Mouse (Mus musculus): ENCODE data around the gene Lrp5.

Lrp5 gene

DNA sequence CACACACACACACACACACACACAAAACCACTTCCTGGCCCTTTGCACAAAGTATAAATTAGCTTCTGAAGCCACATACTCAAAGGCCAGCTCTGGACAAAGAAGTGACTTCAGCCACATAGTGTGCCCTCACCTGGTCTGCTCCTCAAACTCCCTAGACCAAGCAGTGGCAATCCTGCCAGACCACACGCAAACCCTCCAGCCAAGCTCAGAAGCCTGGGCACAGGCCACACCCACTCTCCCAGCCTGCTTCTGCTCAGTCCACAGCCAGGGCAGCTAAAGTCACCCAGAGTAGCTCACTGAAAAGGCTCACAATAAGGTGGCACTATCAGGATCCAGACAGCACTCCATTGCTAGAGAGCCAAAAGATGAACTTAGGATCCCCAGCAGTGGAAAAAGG, 30.2 kb downstream of the Lrp5 start:
- DNase-seq (ENCODE audit: low spot score in 2 of 2), result no peak

DNA sequence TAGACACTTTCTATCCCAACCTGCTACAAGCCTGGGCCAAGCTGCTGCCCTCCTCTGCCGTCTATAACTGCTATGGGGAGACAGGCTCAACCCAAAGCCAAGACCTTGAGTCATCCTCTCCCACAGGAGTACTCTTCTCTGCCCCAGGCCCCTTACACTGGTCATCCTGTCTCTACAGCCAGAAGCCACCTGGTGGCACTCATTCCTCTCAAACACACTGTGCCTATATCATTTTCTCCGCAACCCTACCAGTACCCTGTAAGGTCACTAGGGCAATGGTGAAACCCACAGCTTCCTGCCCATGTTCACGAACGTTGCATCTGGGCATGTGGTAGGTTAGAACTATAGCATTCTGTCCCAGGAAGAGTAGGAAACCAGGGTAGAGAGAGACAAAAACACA, 31.4 kb downstream of the Lrp5 start:
- peak; percentile 39 to 45 for DNase-seq (ENCODE audit: low spot score in 2 of 2)

DNA sequence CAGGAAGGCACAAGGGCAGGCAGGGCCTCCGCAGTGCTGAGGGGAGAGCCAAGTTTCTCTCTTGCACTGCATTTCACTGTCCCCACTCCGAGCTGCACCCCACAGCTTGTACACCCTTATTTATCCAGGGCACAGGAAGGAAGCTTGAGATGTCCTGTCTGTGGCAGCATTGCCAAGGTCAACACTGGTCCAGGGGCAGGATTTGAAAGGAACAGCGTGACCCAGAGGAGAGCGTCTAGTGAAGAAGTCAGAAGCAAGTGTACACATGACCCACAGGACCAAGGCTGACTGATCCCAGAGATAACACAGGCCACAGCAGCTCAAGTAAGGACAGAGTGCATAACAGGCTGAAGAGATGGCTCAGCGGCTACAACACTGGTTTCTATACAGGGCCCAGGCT, 32.3 kb downstream of the Lrp5 start:
- DNase-seq (ENCODE audit: low spot score in 2 of 2), result no peak

DNA sequence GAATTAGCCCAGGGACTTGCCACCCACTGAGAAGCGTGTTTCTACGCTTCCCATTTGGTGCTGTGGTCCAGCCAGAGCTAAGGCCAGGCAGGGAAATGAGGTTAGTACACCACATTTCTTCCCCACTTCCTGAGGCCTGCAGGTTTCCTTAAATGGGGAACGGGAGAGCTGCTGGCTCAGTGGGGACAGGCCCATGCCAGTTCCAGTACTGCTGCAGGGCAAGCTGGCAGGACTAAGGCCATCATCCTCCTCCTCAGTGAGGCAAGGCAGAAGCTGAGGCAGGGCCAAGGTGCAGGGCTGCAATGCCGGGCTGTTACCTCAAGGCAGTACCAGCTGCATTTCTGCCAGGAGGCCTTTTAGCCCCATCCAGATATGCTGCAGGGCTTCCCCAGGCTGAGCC, 32.9 kb downstream of the Lrp5 start:
- DNase-seq (ENCODE audit: low spot score in 2 of 2), result no peak

DNA sequence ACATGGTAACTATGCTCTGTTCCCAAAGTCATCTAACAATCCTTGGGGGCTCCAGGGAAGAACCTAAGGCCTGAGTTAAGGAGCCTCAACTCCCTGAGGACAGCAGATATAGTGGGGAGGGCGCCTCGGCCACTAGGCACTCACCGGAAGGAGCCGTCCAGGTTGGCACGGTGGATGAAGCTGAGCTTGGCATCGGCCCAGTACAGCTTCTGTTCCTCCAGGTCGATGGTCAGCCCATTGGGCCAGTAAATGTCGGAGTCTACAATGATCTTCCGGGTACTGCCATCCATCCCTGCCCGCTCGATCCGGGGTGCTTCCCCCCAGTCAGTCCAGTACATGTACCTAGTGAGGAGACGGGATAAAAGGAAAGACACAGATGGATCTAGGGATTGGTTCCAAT, 34.4 kb downstream of the Lrp5 start:
- DNase-seq (ENCODE audit: low spot score in 2 of 2), result no peak

DNA sequence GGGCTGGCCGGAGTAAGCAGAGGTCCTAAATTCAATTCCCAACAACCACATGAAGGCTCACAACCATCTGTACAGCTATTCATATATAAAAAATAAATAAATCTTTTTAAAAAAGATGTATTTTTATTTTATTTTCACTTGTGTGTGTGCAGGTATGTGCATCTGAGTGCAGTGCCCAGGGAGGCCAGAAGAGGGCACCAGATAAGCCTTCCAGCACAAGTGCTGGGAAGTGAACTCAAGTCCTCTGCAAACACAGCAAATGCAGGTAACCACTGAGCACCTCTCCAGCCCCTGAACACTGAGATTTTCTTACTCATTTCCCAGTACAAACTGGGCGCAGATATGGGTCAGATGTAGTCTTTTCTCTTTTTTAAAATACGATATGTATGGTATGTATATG, 35.1 kb downstream of the Lrp5 start:
- no peak for DNase-seq (ENCODE audit: low spot score in 2 of 2)

DNA sequence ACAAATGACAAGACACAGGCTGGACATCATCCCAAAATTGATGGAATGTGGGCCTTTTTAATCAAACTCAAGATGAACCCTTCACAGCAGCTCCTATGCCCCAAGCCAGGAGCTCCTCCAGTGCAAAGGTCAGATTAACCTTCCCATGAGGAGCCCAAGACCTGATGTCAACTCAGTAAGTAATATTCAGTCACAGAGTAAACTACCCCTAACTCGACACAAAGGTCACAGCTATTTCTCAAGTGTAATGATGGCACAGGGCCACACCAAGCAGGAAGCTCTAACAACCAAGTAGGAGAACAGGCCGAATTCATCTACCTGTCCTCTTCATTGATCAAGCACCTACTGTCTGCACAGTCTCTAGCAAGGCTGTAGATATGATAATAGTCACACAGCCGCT, 35.9 kb downstream of the Lrp5 start:
- DNase-seq (ENCODE audit: low spot score in 2 of 2), result no peak

DNA sequence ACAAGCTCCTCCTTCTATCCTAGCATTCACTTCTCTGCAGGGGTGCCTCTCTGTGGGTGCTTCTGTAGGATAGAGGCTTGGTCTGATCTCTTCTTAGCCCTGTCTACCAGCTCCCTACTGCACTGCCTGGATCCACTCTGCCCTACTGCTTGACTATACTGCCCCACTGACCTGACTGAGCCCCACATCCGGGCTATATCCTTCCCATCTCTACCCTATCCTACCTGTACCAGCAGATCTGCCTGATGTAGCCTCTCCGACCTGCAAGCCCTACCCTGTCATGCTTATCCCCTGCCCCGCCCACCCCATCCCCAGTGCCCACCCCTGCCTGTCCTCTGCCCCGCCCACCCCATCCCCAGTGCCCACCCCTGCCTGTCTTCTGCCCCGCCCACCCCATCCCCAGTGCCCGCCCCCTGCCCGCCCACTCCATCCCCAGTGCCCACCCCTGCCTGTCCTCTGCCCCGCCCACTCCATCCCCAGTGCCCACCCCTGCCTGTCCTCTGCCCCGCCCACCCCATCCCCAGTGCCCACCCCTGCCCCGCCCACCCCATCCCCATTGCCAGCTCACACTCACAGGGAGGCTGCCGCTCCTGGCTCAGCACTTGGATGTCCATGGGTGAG, 37.4 kb downstream of the Lrp5 start:
- no peak for DNase-seq (ENCODE audit: low spot score in 2 of 2)

DNA sequence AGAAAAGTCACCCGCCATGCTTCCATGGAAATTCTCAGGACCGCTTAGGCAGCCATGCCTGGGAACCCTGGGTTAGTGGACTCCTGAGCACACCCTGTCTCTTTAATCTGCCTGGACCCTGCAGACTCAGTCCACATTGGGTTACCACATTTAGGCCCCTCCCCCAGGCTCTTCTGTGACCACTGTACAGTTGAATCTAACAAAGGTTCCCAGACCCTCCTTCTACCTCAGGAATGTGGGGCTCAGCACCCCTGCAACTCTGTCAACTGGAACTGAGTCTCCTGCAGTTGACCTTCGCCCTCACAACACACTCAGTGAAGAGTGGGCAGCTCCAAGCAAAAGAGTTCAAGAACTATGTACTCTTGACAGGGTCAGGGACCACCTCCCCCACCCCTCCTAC, 38.4 kb downstream of the Lrp5 start:
- no peak for DNase-seq (ENCODE audit: low spot score in 2 of 2)

DNA sequence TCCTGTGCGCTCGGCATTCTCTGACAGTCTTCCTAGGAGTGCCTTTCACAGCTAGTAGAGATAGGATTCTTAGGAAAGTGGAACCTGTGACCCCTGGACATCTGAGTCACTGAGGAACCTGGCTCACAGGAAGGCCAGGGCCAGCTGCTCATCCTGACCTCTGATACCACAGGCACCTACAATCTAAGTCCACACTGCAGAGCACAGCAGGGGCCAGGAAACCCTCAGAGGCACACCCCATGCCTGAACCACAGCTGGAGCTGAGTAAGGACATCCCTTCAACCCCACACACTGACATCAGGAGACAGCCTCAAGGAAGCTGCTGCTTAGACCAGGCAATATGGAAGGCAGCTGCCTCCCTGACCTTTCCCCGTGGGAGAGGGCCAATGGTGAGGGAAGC, 40.6 kb downstream of the Lrp5 start:
- DNase-seq (ENCODE audit: low spot score in 2 of 2), result no peak

DNA sequence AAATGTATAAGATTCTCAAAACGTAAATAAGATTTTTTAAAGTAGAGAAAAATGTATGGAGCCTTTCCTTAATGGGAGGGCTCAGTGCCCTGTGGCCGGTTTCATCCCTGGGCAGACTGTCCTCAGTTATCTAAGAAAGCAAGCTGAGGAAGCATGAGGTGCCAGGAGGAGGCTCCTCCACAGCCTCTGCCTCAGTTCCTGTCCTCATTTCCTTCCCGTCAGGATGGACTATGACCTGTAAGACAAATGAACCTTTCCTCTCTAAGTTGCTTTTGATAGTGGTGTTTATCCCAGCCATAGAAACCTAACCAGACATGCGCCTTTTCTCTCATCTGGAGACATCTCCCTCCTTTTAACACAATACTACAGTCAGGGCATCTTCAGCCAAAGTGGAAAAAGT, 41.0 kb downstream of the Lrp5 start:
- no peak for DNase-seq (ENCODE audit: low spot score in 2 of 2)

DNA sequence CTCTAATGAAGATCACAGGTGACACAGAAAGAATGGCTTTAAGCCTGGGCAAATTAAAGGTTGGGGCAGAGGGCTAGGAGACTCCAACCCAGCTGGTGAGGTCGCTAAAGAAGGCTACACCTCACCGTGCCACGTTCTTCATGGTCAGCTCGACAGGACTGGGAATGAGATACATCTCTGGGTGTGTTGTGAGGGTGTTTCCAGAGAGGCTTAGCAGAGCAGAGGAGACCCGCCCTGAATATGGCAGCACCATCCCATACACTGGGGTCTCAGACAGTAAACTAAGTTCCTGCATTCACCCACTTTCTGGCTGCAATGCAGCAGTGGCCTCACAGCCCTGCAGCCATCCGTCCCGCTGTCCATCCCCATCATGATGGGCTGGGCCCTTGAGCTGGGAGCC, 46.8 kb downstream of the Lrp5 start:
- DNase-seq (ENCODE audit: low spot score in 2 of 2), result no peak

DNA sequence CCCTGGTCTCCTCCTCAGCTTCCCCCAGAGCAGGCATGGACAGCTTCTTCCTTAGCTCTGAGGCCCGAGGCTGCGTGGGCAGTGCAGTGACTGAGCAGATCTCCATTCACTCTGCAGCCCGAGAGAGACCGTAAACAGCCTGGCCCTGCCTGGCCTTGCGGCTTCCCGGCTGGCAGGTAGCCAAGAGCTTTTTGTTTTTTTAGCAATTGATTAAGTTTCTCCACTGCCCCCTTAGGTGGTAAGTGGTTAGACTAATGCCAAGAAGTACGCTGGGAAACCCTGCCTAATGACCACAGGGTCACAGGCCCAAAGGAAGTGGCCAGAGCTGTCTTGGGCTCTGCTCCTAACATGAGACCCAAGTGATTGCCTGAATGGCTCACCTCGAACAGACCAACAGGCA, 47.7 kb downstream of the Lrp5 start:
- DNase-seq (ENCODE audit: low spot score in 2 of 2), result no peak

DNA sequence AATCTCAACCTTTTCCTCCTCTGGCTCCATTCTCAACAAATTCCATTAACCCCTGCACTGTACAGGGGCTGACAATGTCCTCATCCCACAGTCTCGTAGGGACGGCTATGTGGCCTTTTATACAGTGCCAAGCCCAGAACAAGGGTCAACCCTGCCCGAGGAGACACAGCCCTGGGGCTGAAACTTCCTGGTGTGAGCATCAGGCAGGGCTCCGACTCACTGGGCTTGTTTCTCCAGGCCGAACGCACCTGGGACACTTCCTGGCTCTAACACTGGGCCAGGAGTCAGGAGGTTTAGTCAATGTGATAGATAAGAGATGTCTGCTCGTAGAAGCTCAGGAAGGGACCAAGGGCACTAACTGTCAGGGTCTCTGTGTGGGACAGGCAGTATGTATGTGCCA, 54.3 kb downstream of the Lrp5 start:
- no peak for DNase-seq (ENCODE audit: low spot score in 2 of 2)

DNA sequence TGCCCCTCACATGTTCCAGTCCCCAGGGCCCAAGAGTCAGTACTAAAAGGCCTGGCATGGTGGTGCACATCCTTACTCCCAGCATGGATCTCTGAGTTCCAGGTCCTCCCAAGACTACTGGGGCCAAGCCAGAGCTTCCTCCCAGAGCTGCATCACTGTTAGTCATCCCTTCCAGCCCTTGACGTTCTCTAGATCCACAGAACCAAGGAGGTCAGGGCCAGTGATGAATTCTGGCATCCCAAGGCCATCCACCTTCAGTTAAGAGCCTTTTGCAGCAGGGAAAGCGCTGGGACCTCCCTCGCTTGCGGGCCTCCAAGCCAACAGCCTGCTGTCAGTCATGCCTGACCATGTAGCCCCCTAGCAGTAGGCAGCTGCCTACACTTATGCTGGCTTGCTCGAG, 54.9 kb downstream of the Lrp5 start:
- DNase-seq (ENCODE audit: low spot score in 2 of 2), result no peak

DNA sequence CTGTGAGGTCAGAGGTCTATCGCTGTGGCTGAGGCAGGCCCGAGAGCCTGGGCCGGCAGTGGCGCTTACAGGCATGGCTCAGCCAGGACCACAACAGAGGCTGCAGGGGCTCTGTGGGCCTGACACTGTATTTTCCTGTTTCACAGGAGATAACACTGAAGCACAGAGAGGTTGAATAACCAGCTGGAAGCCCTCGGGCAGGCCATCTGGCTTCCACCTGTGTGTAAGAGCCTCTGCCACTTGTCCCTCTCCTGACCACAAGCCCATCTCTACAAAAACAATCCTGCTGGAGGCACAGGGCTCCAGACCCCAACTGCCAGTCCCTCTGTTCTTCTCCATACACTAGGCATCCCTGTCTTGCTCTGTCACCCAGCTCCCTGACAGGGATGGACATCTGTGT, 55.9 kb downstream of the Lrp5 start:
- DNase-seq (ENCODE audit: low spot score in 2 of 2), result no peak

DNA sequence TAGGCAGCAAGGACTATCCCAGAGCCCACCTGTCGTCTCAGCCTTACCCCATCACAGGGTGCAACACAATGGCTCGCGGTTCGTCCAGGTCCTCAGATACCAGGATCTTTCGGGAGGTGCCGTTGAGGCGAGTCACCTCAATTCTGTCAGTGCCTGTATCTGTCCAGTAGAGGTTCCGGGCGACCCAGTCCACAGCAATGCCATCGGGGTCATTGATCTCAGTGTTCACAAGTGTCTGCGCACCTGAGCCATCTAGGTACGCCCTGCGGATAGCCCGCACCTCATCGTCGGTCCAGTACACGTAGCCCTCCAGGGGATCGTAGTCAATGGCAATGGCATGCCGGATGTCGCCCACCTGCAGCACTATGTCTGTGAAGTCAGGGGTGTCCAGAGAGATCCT, 56.3 kb downstream of the Lrp5 start:
- no peak for DNase-seq (ENCODE audit: low spot score in 2 of 2)

DNA sequence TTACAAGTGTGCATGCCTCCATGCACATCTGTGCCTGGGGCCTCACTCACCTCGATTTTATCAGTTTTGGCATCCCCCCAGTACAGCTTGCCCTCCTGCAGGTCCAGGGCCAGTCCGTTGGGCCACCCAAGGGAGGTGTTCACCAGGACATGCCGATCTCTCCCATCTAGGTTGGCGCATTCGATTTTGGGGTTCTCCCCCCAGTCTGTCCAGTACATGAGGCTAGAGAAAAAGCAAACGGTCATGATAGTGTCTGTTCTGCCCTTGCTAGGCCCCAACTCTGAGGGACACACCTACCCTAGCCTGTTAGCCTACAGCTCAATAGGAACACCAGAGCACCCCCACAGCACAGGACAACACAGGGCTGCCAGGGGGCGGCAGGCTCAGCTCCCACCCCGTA, 58.1 kb downstream of the Lrp5 start:
- DNase-seq (ENCODE audit: low spot score in 2 of 2), result no peak

DNA sequence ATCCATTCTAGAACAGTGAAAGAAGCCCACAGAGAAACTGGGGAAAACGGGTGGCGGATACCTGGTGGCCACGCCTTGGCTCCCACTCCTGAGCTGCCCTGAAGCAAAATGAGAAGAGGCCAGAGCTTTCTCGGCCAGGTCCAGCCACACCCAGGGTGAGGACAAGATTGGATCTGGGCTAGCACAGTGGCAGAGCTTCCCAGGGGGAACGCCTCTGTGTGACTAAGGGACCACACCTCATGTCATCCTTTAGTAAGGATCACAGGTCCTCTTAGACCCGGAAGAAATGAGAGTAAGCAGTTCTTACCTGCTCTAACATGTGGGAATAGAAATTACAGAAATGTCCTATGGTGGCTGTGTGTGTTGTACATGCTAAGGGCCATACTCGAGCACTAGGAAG, 61.3 kb downstream of the Lrp5 start:
- DNase-seq (ENCODE audit: low spot score in 2 of 2), result no peak

DNA sequence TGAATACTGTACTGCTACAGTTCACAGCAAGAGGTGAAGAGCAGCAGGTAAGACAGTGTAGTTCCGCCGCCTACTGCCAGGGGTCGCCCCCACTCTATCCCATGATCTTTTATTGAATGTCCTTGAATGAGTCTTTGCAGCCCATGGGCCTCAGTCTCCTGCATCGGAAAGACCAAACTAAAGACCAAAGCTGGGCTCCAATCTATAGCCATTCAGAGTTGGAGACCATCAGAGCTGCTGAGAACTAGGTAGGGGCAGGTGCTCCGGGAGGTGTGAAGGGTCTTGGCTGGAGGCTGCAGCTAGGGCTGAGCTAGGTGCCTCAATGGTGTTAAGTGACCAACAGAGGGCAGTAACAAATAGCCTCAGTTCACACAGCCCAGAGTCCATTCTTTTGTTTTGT, 62.5 kb downstream of the Lrp5 start:
- peak; percentile 20 to 49 for DNase-seq (ENCODE audit: low spot score in 2 of 2)

DNA sequence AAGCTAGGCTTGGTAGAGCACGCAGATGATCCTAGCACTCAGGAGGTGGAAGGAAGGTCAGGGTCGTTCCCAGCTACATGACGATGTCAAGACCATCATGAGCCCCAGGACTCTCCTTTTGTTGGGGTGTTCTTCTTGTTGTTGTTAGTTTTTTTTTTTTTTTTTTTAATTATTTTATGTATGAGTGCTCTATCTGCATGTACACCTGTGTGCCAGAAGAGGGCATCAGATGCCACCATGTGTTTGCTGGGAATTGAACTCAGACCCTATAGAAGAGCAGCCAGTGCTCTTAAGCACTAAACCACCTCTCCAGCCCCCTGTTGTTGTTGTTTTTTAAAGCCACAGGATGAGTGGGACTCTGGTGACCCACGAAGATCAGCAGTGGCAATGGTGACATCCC, 63.1 kb downstream of the Lrp5 start:
- no peak for DNase-seq (ENCODE audit: low spot score in 2 of 2)

DNA sequence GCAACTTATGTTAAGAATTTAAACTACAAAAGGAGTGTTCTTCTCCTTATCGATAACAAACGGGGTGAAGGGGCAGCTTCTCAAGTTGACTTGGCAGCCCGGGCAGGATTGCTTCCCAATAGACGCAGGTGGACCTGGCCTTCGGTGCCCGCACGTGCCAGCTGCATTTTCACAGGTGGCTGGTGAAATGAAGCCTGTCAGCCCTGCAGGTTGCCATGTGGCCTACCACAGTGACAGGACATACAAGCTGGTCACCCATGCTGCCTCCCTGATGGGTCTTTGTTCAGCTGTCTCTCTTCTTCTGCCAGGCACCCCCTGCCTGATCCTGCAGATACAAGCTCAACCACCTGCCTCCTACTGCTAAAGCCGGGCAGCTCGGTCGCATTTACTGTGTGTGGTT, 65.5 kb downstream of the Lrp5 start:
- no peak for DNase-seq (ENCODE audit: low spot score in 2 of 2)

DNA sequence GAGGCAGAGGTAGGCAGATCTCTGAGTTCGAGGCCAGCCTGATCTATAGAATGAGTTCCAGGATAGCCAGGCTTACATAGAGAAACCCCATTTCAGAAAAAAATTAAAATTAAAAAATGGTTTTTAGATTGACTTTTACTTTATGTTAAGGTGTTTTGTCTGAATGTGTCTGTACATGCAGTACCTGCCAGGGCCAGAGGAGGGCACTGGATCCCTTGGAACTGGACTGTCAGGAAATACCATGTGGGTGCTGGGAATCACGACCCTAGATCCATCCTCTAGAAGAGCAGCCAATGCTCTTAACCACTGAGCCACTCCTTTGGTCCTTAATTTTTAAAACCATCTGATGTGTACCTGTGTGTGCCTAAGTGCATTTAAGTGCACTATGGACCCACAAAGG, 67.0 kb downstream of the Lrp5 start:
- peak in 1 of 2 experiments; percentile 12 for DNase-seq (ENCODE audit: low spot score in 2 of 2)

DNA sequence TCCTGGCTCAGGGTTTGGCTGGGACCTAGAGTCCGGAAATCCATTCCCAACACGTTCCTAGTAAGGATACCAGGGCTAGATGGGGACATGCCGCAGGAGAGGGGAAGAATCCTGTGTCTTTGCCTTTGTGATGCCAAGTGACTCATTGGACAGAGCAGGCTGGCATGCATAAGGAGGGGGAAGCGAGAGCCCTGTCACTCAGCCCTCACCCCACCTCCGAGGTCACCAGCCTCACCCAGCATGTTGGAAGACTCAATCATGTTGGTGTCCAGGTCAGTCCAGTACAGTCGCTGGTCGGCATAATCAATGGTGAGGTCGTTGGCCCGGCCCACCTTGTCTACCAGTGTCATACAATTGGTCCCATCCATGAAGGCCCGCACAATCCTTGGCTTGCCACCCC, 72.4 kb downstream of the Lrp5 start:
- no peak for DNase-seq (ENCODE audit: low spot score in 2 of 2)
